Mouse (Mus musculus) stomach, embryonic 14.5 days (tissue): ENCODE data around the gene Fam171a1. TPM values are rescaled to one million over a fixed set of nuclear protein-coding genes. Genes with fewer than 3 reads are reported as not detected.
"Not testable (repeated sequence)": the region's sequence is repeated elsewhere in the genome, so short reads cannot be mapped to it uniquely, and the experiment has no call there.

Experiments
- ATAC-seq: fragments of 200-750 bp; cut with Nextera tagmentation; 2 replicates; pipeline ENCODE4 v1.8.0; 2017; ENCODE audit warnings: low read depth, moderate TSS enrichment; ENCODE audit not compliant: insufficient number of reproducible peaks, insufficient read depth, low FRiP score
- H3K27ac ChIP-seq: fragments of 300-500 bp; sonication (generic); 2 replicates; pipeline ENCODE4 v1.5.1; 2014; ENCODE audit warnings: mild to moderate bottlenecking, low read length, moderate library complexity, mixed read lengths
- H3K27me3 ChIP-seq: fragments of 300-500 bp; sonication (generic); 2 replicates; pipeline ENCODE4 v1.6.1; 2014; ENCODE audit warnings: low read length, control low read depth, mixed read lengths; ENCODE audit not compliant: control insufficient read depth, insufficient read depth
- H3K36me3 ChIP-seq: fragments of 300-500 bp; sonication (generic); 2 replicates; pipeline ENCODE4 v1.6.1; 2014; ENCODE audit warnings: mild to moderate bottlenecking, control low read depth, low read length, moderate library complexity, mixed read lengths; ENCODE audit not compliant: control insufficient read depth, insufficient read depth
- H3K4me1 ChIP-seq: fragments of 300-500 bp; sonication (generic); 2 replicates; pipeline ENCODE4 v1.6.1; 2014; ENCODE audit warnings: low read length, control low read depth, mixed read lengths; ENCODE audit not compliant: control insufficient read depth, insufficient read depth
- H3K4me2 ChIP-seq: fragments of 300-500 bp; sonication (generic); replicated peaks from 2 replicates; pipeline ENCODE4 v1.6.1; 2014; ENCODE audit warnings: low read depth, low read length, control low read depth
- H3K4me3 ChIP-seq: fragments of 300-500 bp; sonication (generic); 2 replicates; pipeline ENCODE4 v1.5.1; 2014; ENCODE audit warnings: low read depth, low read length, control low read depth
- H3K9ac ChIP-seq: fragments of 300-500 bp; sonication (generic); replicated peaks from 2 replicates; pipeline ENCODE4 v1.6.1; 2014; ENCODE audit warnings: low read depth, mild to moderate bottlenecking, control low read depth, low read length, moderate library complexity, mixed read lengths
- H3K9me3 ChIP-seq: fragments of 300-500 bp; sonication (generic); 2 replicates; pipeline ENCODE4 v1.6.1; 2016; ENCODE audit warnings: low read depth, low read length, control low read depth; ENCODE audit not compliant: control insufficient read depth
- WGBS: fragments of 180-500 bp; shearing (Covaris S2); extraction: QIAGEN DNeasy Blood & Tissue Kit; methylation state at CpG from one replicate; pipeline ENCODE4 v1.1.7; 2014; 5-methylcytosine and 5-hydroxymethylcytosine counted together
- polyA plus RNA-seq: library from polyadenylated mRNA; unstranded; fragments of >200 nt; fragmentation: Nextera tagmentation; extraction: Ambion mirVana; gene quantifications from 2 replicates; pipeline ENCODE4 v1.2.1, GENCODE M21; 2014

The Fam171a1 gene
- polyA plus RNA-seq, 1 experiment from 2014 or later, result 33.6 TPM

DNA sequence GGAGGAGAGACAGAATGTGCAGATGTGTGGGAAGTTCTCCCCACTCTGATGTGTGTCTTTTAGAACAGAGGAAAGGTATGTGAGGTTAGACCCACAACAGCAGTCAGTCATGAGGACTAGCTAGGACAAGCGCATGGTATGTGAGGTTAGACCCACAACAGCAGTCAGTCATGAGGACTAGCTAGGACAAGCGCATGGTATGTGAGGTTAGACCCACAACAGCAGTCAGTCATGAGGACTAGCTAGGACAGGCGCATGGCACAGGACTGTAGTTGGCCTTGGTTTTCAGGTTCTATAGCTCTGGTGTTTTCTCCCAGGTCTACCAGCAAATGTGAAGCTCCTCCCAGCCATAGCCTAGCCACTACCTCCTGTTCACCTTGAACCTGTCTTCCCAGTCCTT is 103.6 kb downstream of the Fam171a1 start:
- not testable (repeated sequence) for H3K27ac ChIP-seq, H3K27me3 ChIP-seq, H3K4me2 ChIP-seq, ATAC-seq, H3K4me1 ChIP-seq, H3K9me3 ChIP-seq, H3K4me3 ChIP-seq, H3K36me3 ChIP-seq, H3K9ac ChIP-seq
- WGBS, result 96% methylated on average over 3 of the region's 3 CpGs

- Histone ChIP-seq H3K36me3 (no peaks in the 10 kb centered on the region), H3K4me2 (no peak overlapping the region), H3K27me3 (no peaks in the 10 kb centered on the region), H3K4me1 (no peaks in the 10 kb centered on the region), H3K27ac (no peak overlapping the region), H3K9ac (no peak overlapping the region), H3K4me3 (no peak overlapping the region), H3K9me3 (no peaks in the 10 kb centered on the region)
- WGBS, result 81% methylated on average over 6 of the region's 6 CpGs
- ATAC-seq, result no peak
Observed at GRCm38 (mm10) chr2:3218225-3218624, 104.2 kb downstream of the Fam171a1 start.

- 76% methylated on average over 4 of the region's 4 CpGs for WGBS
- no peaks in the 10 kb centered on the region for H3K27me3 ChIP-seq
- no peak overlapping the region for H3K4me2 ChIP-seq
- H3K27ac ChIP-seq, result no peak overlapping the region
- no peak overlapping the region for H3K4me3 ChIP-seq
- no peaks in the 10 kb centered on the region for H3K9me3 ChIP-seq
- peak; percentile 46; the same call in 1 of the 2 replicates for ATAC-seq
- no peak overlapping the region for H3K9ac ChIP-seq
- peaks cover 12% of the 10 kb centered on the region for H3K36me3 ChIP-seq
- no peaks in the 10 kb centered on the region for H3K4me1 ChIP-seq
Observed at GRCm38 (mm10) chr2:3228475-3228874, 114.5 kb downstream of the Fam171a1 start.

DNA sequence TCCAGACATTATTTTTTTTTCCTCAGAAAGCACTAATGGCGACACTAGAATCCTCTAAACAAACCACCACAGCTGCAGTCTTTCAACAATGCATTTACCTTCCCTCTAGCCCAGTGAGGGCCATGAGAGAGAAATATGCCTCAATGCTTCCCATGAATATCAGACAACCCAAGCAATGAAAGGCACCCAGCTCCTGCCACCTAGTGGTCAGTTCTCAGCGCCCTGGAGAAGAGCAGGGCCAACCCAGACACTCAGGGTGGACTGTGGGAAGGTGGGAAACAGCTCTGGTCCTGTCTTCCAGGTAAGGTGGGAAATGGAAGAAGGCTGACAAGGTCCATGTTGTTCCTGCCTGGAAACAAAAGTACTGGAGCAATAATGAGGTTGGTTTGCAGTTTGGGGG is 115.0 kb downstream of the Fam171a1 start:
- Histone ChIP-seq H3K9me3 (no peaks in the 10 kb centered on the region), H3K9ac (no peak overlapping the region), H3K27me3 (no peaks in the 10 kb centered on the region), H3K4me3 (no peak overlapping the region), H3K4me1 (no peaks in the 10 kb centered on the region), H3K36me3 (peaks cover 12% of the 10 kb centered on the region), H3K27ac (no peak overlapping the region), H3K4me2 (no peak overlapping the region)
- WGBS, result 14% methylated on average over 2 of the region's 2 CpGs
- ATAC-seq, result peak; percentile 71; the same call in 1 of the 2 replicates

DNA sequence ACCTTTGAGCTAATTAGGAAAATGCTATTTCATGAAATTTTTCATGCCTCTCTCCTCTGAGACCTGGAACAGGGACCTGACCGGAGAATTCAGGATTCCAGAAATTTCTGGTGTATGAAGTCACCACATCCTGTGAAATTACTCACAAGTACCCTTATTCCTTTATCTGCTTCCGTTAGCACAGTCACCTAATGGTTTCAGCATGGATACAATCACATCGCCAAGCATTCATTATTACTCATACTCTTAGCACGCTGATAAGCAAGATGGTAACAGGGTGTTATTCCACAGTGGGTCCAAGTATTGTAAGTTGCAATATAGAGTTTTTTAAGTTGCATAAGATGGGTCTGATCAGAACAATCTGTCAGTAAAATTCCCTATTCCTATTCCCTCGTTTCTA is 125.2 kb downstream of the Fam171a1 start:
- Histone ChIP-seq H3K4me3 (no peak overlapping the region), H3K27me3 (no peaks in the 10 kb centered on the region), H3K9ac (no peak overlapping the region), H3K27ac (no peak overlapping the region), H3K9me3 (no peaks in the 10 kb centered on the region), H3K4me1 (no peaks in the 10 kb centered on the region), H3K4me2 (no peak overlapping the region), H3K36me3 (no peaks in the 10 kb centered on the region)
- ATAC-seq, result no peak
- WGBS, result 65% methylated on average over 5 of the region's 5 CpGs

DNA sequence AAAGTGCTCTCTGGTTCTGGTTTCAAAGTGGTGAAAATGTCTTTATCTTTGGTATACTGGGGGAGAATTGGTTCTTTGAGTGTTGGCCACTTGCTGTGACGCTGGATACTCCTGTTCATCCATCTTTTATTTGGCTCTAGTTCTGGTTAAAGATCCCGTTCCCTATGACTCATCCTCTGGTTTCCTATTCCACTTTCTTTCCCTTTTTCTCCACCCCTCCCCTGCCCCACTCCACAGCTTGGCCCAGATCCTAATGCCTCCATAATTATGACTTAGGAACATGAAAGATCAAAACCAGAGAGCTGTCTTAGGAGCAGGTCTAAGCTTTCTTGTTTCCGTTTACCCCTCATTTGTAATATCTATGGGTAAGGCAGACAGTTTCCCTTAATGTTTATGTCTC is 130.2 kb downstream of the Fam171a1 start:
- no peaks in the 10 kb centered on the region for H3K4me1 ChIP-seq
- ATAC-seq, result no peak
- H3K9ac ChIP-seq, result no peak overlapping the region
- no peak overlapping the region for H3K4me3 ChIP-seq
- 31% methylated on average over 3 of the region's 3 CpGs for WGBS
- H3K4me2 ChIP-seq, result no peak overlapping the region
- H3K27ac ChIP-seq, result no peak overlapping the region
- H3K27me3 ChIP-seq, result no peaks in the 10 kb centered on the region
- H3K9me3 ChIP-seq, result no peaks in the 10 kb centered on the region
- no peaks in the 10 kb centered on the region for H3K36me3 ChIP-seq

GRCm38 (mm10) chr2:3251309-3251708 is 137.3 kb downstream of the Fam171a1 start:
- ATAC-seq, result no peak
- Histone ChIP-seq H3K4me1 (no peaks in the 10 kb centered on the region), H3K36me3 (no peaks in the 10 kb centered on the region), H3K4me2 (no peak overlapping the region), H3K4me3 (no peak overlapping the region), H3K9me3 (no peaks in the 10 kb centered on the region), H3K9ac (no peak overlapping the region), H3K27ac (no peak overlapping the region), H3K27me3 (no peaks in the 10 kb centered on the region)
- WGBS, result 74% methylated on average over 2 of the region's 2 CpGs

- H3K27ac ChIP-seq, result no peak overlapping the region
- ATAC-seq, result no peak
- H3K4me2 ChIP-seq, result no peak overlapping the region
- WGBS, result 92% methylated on average over 3 of the region's 3 CpGs
- H3K4me3 ChIP-seq, result no peak overlapping the region
- H3K9ac ChIP-seq, result no peak overlapping the region
- H3K27me3 ChIP-seq, result no peaks in the 10 kb centered on the region
- no peaks in the 10 kb centered on the region for H3K36me3 ChIP-seq
- H3K9me3 ChIP-seq, result no peaks in the 10 kb centered on the region
- no peaks in the 10 kb centered on the region for H3K4me1 ChIP-seq
Observed at GRCm38 (mm10) chr2:3266466-3266865, 152.4 kb downstream of the Fam171a1 start.

- Histone ChIP-seq H3K9me3 (no peaks in the 10 kb centered on the region), H3K4me2 (no peak overlapping the region), H3K27ac (no peak overlapping the region), H3K4me1 (no peaks in the 10 kb centered on the region), H3K27me3 (no peaks in the 10 kb centered on the region), H3K9ac (no peak overlapping the region), H3K4me3 (no peak overlapping the region), H3K36me3 (no peaks in the 10 kb centered on the region)
- no peak for ATAC-seq
- WGBS, result 43% methylated on average over 3 of the region's 3 CpGs
Observed at GRCm38 (mm10) chr2:3267879-3268278, 153.9 kb downstream of the Fam171a1 start.
